Mouse (Mus musculus) neural tube, embryonic 15.5 days (tissue): Measurements from ENCODE around the gene Washc1. TPM values are rescaled to one million over a fixed set of nuclear protein-coding genes. Genes with fewer than 3 reads are reported as not detected.
"Not testable (repeated sequence)": the region's sequence is repeated elsewhere in the genome, so short reads cannot be mapped to it uniquely, and the experiment has no call there.

ENCODE experiments used
- ATAC-seq: fragments of 200-750 bp; cut with Nextera tagmentation; 2 replicates; pipeline ENCODE4 v1.8.0; 2017; ENCODE audit warnings: mild to moderate bottlenecking, moderate TSS enrichment, moderate library complexity; ENCODE audit not compliant: low FRiP score
- H3K27ac ChIP-seq: fragments of 300-500 bp; sonication (generic); replicated peaks from 2 replicates; pipeline ENCODE4 v1.5.1; 2015; ENCODE audit warnings: mild to moderate bottlenecking, inconsistent platforms
- H3K27me3 ChIP-seq: fragments of 300-500 bp; sonication (generic); replicated peaks from 2 replicates; pipeline ENCODE4 v1.6.1; 2015; ENCODE audit warnings: inconsistent platforms
- H3K36me3 ChIP-seq: fragments of 300-500 bp; sonication (generic); 2 replicates; pipeline ENCODE4 v1.6.1; 2015; ENCODE audit warnings: inconsistent platforms
- H3K4me1 ChIP-seq: fragments of 300-500 bp; sonication (generic); 2 replicates; pipeline ENCODE4 v1.6.1; 2015; ENCODE audit warnings: inconsistent platforms
- H3K4me2 ChIP-seq: fragments of 300-500 bp; sonication (generic); 2 replicates; pipeline ENCODE4 v1.6.1; 2015; ENCODE audit warnings: inconsistent platforms, mild to moderate bottlenecking, moderate library complexity
- H3K4me3 ChIP-seq: fragments of 300-500 bp; sonication (generic); replicated peaks from 2 replicates; pipeline ENCODE4 v1.5.1; 2015; ENCODE audit warnings: mild to moderate bottlenecking, inconsistent platforms
- H3K9ac ChIP-seq: fragments of 300-500 bp; sonication (generic); replicated peaks from 2 replicates; pipeline ENCODE4 v1.6.1; 2015; ENCODE audit warnings: mild to moderate bottlenecking, inconsistent platforms
- H3K9me3 ChIP-seq: fragments of 300-500 bp; sonication (generic); replicated peaks from 2 replicates; pipeline ENCODE4 v1.6.1; 2016; ENCODE audit warnings: inconsistent platforms
- WGBS: fragments of 180-500 bp; shearing (Covaris S2); methylation state at CpG from one replicate; pipeline ENCODE4 v1.1.7; 2015; ENCODE audit warnings: mixed read lengths; 5-methylcytosine and 5-hydroxymethylcytosine counted together
- polyA plus RNA-seq: library from polyadenylated mRNA; unstranded; fragments of >200 nt; fragmentation: Nextera tagmentation; extraction: Ambion mirVana; gene quantifications from 2 replicates; pipeline ENCODE4 v1.2.1, GENCODE M21; 2015

The Washc1 gene
- polyA plus RNA-seq, 1 experiment from 2014 or later, result 48.4 TPM

DNA sequence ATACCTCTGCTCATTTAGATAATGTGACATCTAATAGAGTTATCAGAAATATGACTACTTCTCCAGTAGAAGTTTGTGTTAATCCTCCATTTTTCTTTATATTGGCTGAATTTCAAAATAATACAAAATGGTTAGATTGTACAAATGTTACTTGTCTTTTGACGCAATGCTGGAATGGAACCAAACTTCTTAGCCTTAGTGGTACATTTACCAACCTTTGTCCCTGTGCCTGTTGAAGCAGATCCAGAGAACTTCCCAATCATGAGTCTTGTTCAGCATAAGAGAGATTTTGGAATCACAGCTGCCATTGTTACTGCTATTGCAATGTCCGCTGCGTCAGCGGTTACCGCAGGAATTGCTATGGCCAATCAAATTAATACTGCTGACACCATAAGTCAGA is 55.8 kb downstream of the Washc1 start:
- not testable (repeated sequence) for H3K27me3 ChIP-seq, ATAC-seq, H3K4me1 ChIP-seq, H3K9ac ChIP-seq, H3K4me2 ChIP-seq, H3K4me3 ChIP-seq, H3K36me3 ChIP-seq, H3K9me3 ChIP-seq, H3K27ac ChIP-seq
- 94% methylated on average over 5 of the region's 5 CpGs for WGBS

Other genes with a start within 250 kb of the Washc1 start
- gene Ralbp1, start 225.7 kb upstream of the Washc1 start, polyA plus RNA-seq, result 58.7 and 75.5 TPM in 2 replicates
- 47.0 and 59.9 TPM in 2 replicates for gene Twsg1, start 160.3 kb upstream of the Washc1 start, polyA plus RNA-seq
- 145 and 169 TPM in 2 replicates for gene Ankrd12, start 34.5 kb upstream of the Washc1 start, polyA plus RNA-seq
- gene Ndufv2, start 10.0 kb upstream of the Washc1 start, polyA plus RNA-seq, result 419 and 432 TPM in 2 replicates
- 6.1 and 7.5 TPM in 2 replicates for gene Ddx11, start 12.0 kb downstream of the Washc1 start, polyA plus RNA-seq